Mouse (Mus musculus): ENCODE measurements at regions not wholly inside any gene's neighbourhood (a gene's known extent, or its start where the extent isn't known, plus 50 kb on each side); places are given as distances from the start of the nearest gene placed in this dataset.

GRCm38 (mm10) chr8:26262536-26262935 lies 143.2 kb downstream of the Gm45692 start:
- H3K27ac ChIP-seq (ENCODE audit: low read depth, low read length) = no peak overlapping the region
- H3K9ac ChIP-seq (ENCODE audit: low read depth, low read length) = no peak overlapping the region
- ATAC-seq (ENCODE audit: low FRiP score, low TSS enrichment) = no peak
- no peaks in the 10 kb centered on the region for H3K4me1 ChIP-seq (ENCODE audit: control insufficient read depth, insufficient read depth, low read length)
- no peaks in the 10 kb centered on the region for H3K36me3 ChIP-seq (ENCODE audit: control insufficient read depth, insufficient read depth, low read length)
- no peaks in the 10 kb centered on the region for H3K9me3 ChIP-seq (ENCODE audit: control insufficient read depth, low read length)
- H3K4me3 ChIP-seq (ENCODE audit: low read length) = no peak overlapping the region
- no peak overlapping the region for H3K4me2 ChIP-seq (replicated peaks; ENCODE audit: low read depth, low read length)
- H3K27me3 ChIP-seq (ENCODE audit: control insufficient read depth, insufficient read depth, low read length) = no peaks in the 10 kb centered on the region
- WGBS = 82% methylated on average over 10 of the region's 10 CpGs

DNA sequence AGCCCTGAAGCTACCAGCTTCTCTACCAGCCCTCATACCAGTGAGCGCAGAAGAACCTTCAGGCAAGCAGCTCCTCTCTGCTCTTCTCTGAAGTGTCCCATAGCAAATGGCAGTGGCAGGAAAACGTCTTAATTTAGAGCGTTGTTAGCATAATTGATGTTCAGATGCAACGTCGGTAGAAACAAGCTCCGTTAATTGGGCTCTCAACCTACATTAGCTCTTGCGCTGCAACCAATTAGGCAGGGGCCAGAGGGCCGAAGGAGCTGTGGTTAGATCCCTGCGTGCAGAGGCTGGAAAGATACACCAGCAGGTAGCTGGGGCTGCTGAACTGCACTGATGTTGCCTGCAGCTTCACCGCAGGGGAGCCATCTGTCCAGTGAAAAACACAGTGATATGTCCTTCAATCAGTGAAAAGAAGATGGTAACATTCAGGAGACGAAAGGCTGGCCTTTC lies 145.6 kb downstream of the Gm45692 start:
- no peaks in the 10 kb centered on the region for H3K9me3 ChIP-seq (ENCODE audit: control insufficient read depth, low read length)
- 46% methylated on average over 11 of the region's 11 CpGs for WGBS
- no peaks in the 10 kb centered on the region for H3K36me3 ChIP-seq (ENCODE audit: control insufficient read depth, insufficient read depth, low read length)
- ATAC-seq (ENCODE audit: low FRiP score, low TSS enrichment) = no peak
- no peak overlapping the region for H3K4me3 ChIP-seq (ENCODE audit: low read length)
- no peaks in the 10 kb centered on the region for H3K27me3 ChIP-seq (ENCODE audit: control insufficient read depth, insufficient read depth, low read length)
- peaks cover 10% of the 10 kb centered on the region; the same call in 1 of the 2 replicates for H3K4me1 ChIP-seq (ENCODE audit: control insufficient read depth, insufficient read depth, low read length)
- no peak overlapping the region for H3K27ac ChIP-seq (ENCODE audit: low read depth, low read length)
- no peak overlapping the region for H3K4me2 ChIP-seq (replicated peaks; ENCODE audit: low read depth, low read length)
- H3K9ac ChIP-seq (ENCODE audit: low read depth, low read length) = no peak overlapping the region

DNA sequence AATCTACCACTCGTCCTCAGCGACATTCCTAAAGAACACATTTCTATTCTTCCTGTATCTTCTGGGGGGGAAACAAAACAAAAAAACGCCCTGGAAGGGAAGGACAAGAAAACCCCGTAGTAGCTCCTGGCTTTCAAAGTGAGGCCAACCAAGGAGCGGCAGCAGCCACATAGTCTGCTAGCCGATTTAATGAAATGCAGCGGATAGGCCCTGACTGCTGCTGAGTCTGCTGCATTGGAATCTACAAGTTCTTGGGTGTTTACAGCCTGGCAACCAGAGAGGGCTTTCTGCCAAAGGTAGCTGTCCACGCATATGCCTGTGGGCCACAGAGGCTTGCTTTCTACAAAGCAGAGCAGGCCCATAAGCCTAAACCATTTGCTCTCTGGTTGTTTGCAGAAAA lies 146.0 kb downstream of the Gm45692 start:
- Histone ChIP-seq H3K9ac (ENCODE audit: low read depth, low read length) (no peak overlapping the region), H3K27ac (ENCODE audit: low read depth, low read length) (no peak overlapping the region), H3K4me1 (ENCODE audit: control insufficient read depth, insufficient read depth, low read length) (peaks cover 10% of the 10 kb centered on the region; the same call in 1 of the 2 replicates), H3K36me3 (ENCODE audit: control insufficient read depth, insufficient read depth, low read length) (no peaks in the 10 kb centered on the region), H3K4me2 (replicated peaks; ENCODE audit: low read depth, low read length) (no peak overlapping the region), H3K9me3 (ENCODE audit: control insufficient read depth, low read length) (no peaks in the 10 kb centered on the region), H3K4me3 (ENCODE audit: low read length) (no peak overlapping the region), H3K27me3 (ENCODE audit: control insufficient read depth, insufficient read depth, low read length) (no peaks in the 10 kb centered on the region)
- WGBS = 36% methylated on average over 8 of the region's 8 CpGs
- ATAC-seq (ENCODE audit: low FRiP score, low TSS enrichment) = no peak

DNA sequence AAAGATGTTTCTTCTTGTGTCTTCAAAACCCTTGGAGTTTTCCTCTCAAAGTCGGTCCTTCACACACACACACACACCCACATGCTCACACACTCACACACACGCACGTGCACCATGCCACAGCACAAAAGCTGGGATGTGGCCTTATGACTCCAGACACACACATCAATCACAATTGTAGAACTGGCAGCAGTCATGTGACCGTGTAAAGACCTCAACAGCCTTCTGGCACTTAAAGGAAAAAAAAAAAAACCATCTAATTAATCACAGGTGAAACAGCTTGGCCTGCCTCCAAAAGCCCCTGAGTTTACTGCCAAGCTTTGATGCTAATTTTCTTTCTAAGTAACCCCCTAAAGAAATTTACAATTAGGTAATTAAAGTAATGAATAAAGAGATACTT lies 147.1 kb downstream of the Gm45692 start:
- no peak overlapping the region for H3K4me3 ChIP-seq (ENCODE audit: low read length)
- H3K4me2 ChIP-seq (replicated peaks; ENCODE audit: low read depth, low read length) = no peak overlapping the region
- WGBS = 24% methylated on average over 4 of the region's 4 CpGs
- no peaks in the 10 kb centered on the region for H3K9me3 ChIP-seq (ENCODE audit: control insufficient read depth, low read length)
- H3K27me3 ChIP-seq (ENCODE audit: control insufficient read depth, insufficient read depth, low read length) = no peaks in the 10 kb centered on the region
- H3K4me1 ChIP-seq (ENCODE audit: control insufficient read depth, insufficient read depth, low read length) = peaks cover 10% of the 10 kb centered on the region; the same call in 1 of the 2 replicates
- no peak overlapping the region for H3K27ac ChIP-seq (ENCODE audit: low read depth, low read length)
- H3K36me3 ChIP-seq (ENCODE audit: control insufficient read depth, insufficient read depth, low read length) = no peaks in the 10 kb centered on the region
- H3K9ac ChIP-seq (ENCODE audit: low read depth, low read length) = no peak overlapping the region
- no peak for ATAC-seq (ENCODE audit: low FRiP score, low TSS enrichment)

DNA sequence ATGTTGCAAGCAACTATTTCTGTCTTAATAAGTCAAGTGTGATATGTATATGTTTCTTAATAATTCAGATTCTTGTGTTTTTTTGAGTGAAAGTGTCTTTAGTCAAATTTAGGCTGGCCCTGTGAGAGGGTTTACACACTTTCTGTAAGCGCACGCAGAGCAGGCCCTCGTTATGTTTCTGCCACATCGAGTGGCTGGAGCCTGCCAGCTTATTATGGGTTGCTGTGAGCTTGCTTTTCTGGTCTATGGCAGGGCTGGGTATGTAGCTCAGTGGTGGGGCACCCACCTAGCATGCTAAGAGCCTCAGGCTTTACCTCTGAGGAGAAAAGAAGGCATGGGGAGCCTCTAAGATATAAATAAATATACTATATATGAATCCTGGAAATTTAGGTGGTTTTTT lies 148.2 kb downstream of the Gm45692 start:
- Histone ChIP-seq H3K9ac (ENCODE audit: low read depth, low read length) (no peak overlapping the region), H3K4me3 (ENCODE audit: low read length) (no peak overlapping the region), H3K4me1 (ENCODE audit: control insufficient read depth, insufficient read depth, low read length) (peaks cover 10% of the 10 kb centered on the region; the same call in 1 of the 2 replicates), H3K27me3 (ENCODE audit: control insufficient read depth, insufficient read depth, low read length) (0 out of 2 replicates have a peak, but pooled peaks cover 1% of the 10 kb centered on the region), H3K36me3 (ENCODE audit: control insufficient read depth, insufficient read depth, low read length) (no peaks in the 10 kb centered on the region), H3K27ac (ENCODE audit: low read depth, low read length) (no peak overlapping the region), H3K4me2 (replicated peaks; ENCODE audit: low read depth, low read length) (no peak overlapping the region), H3K9me3 (ENCODE audit: control insufficient read depth, low read length) (no peaks in the 10 kb centered on the region)
- no peak for ATAC-seq (ENCODE audit: low FRiP score, low TSS enrichment)
- 87% methylated on average over 4 of the region's 4 CpGs for WGBS

DNA sequence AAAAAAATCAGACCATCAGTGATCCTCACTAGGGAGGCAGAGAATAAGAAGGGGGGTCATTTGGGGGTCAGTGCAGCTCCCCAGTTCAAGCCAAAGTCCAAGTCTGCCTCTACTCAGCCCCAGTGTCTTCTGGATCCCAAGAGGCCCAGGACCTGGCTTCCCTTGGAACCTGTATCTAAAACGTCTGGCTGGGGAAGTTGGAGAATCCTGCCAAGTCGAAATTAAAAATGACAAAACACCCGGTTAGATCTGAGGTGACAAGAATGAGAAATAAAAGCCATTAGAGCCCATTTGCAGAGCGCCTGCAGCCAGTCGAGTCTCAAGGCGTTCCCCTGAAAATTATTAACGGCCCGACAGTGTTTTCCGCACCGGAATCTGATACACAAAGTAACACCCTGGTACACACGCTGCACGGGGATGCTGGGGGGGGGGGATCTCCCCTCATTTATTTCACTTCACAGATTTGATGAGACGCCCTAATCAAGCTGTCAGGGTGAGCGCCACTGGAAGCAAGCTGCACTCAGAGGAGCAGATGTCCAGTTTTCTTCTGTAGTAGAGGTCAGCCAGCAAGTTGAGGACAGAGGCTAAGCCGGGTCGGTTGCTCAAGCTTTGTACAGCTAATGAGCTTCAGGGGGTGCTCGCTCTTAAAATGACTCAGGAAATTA lies 149.5 kb downstream of the Gm45692 start:
- no peak overlapping the region for H3K4me3 ChIP-seq (ENCODE audit: low read length)
- H3K36me3 ChIP-seq (ENCODE audit: control insufficient read depth, insufficient read depth, low read length) = no peaks in the 10 kb centered on the region
- peak; percentile 13; the same call in 1 of the 2 replicates for ATAC-seq (ENCODE audit: low FRiP score, low TSS enrichment)
- 0 out of 2 replicates have a peak, but pooled peaks cover 5% of the 10 kb centered on the region for H3K27me3 ChIP-seq (ENCODE audit: control insufficient read depth, insufficient read depth, low read length)
- no peaks in the 10 kb centered on the region for H3K9me3 ChIP-seq (ENCODE audit: control insufficient read depth, low read length)
- H3K4me1 ChIP-seq (ENCODE audit: control insufficient read depth, insufficient read depth, low read length) = peaks cover 13% of the 10 kb centered on the region
- 16% methylated on average over 17 of the region's 17 CpGs for WGBS
- no peak overlapping the region for H3K9ac ChIP-seq (ENCODE audit: low read depth, low read length)
- H3K4me2 ChIP-seq (replicated peaks; ENCODE audit: low read depth, low read length) = 0 out of 2 replicates have a peak overlapping the region, but pooled peaks have one; percentile 15
- H3K27ac ChIP-seq (ENCODE audit: low read depth, low read length) = no peak overlapping the region

GRCm38 (mm10) chr8:26272110-26272509 lies 152.8 kb downstream of the Gm45692 start:
- WGBS = 38% methylated on average over 4 of the region's 4 CpGs
- Histone ChIP-seq H3K9ac (ENCODE audit: low read depth, low read length) (no peak overlapping the region), H3K4me1 (ENCODE audit: control insufficient read depth, insufficient read depth, low read length) (peaks cover 13% of the 10 kb centered on the region), H3K4me2 (replicated peaks; ENCODE audit: low read depth, low read length) (no peak overlapping the region), H3K36me3 (ENCODE audit: control insufficient read depth, insufficient read depth, low read length) (no peaks in the 10 kb centered on the region), H3K9me3 (ENCODE audit: control insufficient read depth, low read length) (no peaks in the 10 kb centered on the region), H3K27me3 (ENCODE audit: control insufficient read depth, insufficient read depth, low read length) (0 out of 2 replicates have a peak, but pooled peaks cover 5% of the 10 kb centered on the region), H3K27ac (ENCODE audit: low read depth, low read length) (no peak overlapping the region), H3K4me3 (ENCODE audit: low read length) (no peak overlapping the region)
- no peak for ATAC-seq (ENCODE audit: low FRiP score, low TSS enrichment)

DNA sequence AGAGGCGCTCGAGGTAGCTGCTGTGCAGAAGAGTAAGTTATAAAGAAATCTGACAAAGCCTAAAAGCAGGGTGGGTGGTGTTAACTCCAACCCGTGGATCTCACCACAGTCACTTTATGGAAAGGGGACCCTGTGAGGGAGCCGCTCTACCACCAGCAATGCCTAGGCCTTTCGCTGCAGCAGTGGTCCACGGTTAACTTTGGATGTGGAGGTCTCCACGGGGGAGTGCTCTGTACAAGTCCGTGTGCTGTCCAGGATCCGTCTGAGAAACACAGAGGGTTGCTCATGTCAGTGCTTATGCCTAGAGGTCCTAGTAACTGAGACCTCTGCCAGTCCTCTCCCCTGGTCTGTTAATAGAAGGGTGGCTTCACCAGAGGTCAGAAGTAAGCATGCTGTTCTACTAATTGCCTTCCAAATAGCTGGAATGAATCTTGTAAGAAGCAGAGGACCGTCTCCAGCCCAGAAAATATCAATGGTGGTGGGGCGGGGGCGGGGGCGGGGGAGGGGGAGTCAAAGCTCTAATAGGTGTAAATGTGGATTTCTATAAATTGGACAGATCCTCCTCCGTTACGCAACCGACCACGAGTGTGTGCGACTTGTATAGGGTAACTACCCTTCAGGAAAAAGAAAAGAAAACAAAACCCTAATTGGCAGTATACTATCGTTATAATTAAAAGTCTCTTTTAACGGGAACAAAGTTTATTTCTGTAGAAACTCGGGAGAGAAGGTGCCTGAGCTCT lies 153.5 kb downstream of the Gm45692 start:
- no peaks in the 10 kb centered on the region for H3K36me3 ChIP-seq (ENCODE audit: control insufficient read depth, insufficient read depth, low read length)
- H3K27me3 ChIP-seq (ENCODE audit: control insufficient read depth, insufficient read depth, low read length) = 0 out of 2 replicates have a peak, but pooled peaks cover 5% of the 10 kb centered on the region
- peak overlapping the region; percentile 26 for H3K4me2 ChIP-seq (replicated peaks; ENCODE audit: low read depth, low read length)
- H3K9ac ChIP-seq (ENCODE audit: low read depth, low read length) = no peak overlapping the region
- no peaks in the 10 kb centered on the region for H3K9me3 ChIP-seq (ENCODE audit: control insufficient read depth, low read length)
- ATAC-seq (ENCODE audit: low FRiP score, low TSS enrichment) = no peak
- H3K4me1 ChIP-seq (ENCODE audit: control insufficient read depth, insufficient read depth, low read length) = peaks cover 13% of the 10 kb centered on the region
- H3K27ac ChIP-seq (ENCODE audit: low read depth, low read length) = no peak overlapping the region
- WGBS = 31% methylated on average over 21 of the region's 21 CpGs
- H3K4me3 ChIP-seq (ENCODE audit: low read length) = peak overlapping the region; percentile 6; the same call in 1 of the 2 replicates

- ATAC-seq (ENCODE audit: low FRiP score, low TSS enrichment) = peak; percentile 20; the same call in 1 of the 2 replicates
- 0 out of 2 replicates have a peak, but pooled peaks cover 5% of the 10 kb centered on the region for H3K27me3 ChIP-seq (ENCODE audit: control insufficient read depth, insufficient read depth, low read length)
- no peaks in the 10 kb centered on the region for H3K9me3 ChIP-seq (ENCODE audit: control insufficient read depth, low read length)
- H3K4me3 ChIP-seq (ENCODE audit: low read length) = peak overlapping the region; percentile 6; the same call in 1 of the 2 replicates
- no peaks in the 10 kb centered on the region for H3K36me3 ChIP-seq (ENCODE audit: control insufficient read depth, insufficient read depth, low read length)
- H3K9ac ChIP-seq (ENCODE audit: low read depth, low read length) = no peak overlapping the region
- peaks cover 10% of the 10 kb centered on the region; the same call in 1 of the 2 replicates for H3K4me1 ChIP-seq (ENCODE audit: control insufficient read depth, insufficient read depth, low read length)
- WGBS = 2% methylated on average over 12 of the region's 12 CpGs
- peak overlapping the region; percentile 32; the same call in 1 of the 2 replicates for H3K27ac ChIP-seq (ENCODE audit: low read depth, low read length)
- H3K4me2 ChIP-seq (replicated peaks; ENCODE audit: low read depth, low read length) = peak overlapping the region; percentile 26
Measured at GRCm38 (mm10) chr8:26273415-26273760, 154.1 kb downstream of the Gm45692 start.
